Mouse (Mus musculus) kidney, adult 2 months (tissue): ENCODE measurements around the gene Macrod2.

Experiments used
- CTCF ChIP-seq: fragments of 200-500 bp; conservative IDR thresholded peaks from 2 replicates; pipeline ENCODE4 v1.5.1; 2011; ENCODE audit warnings: low read depth, mild to moderate bottlenecking, control low read depth, low read length, moderate library complexity, mixed read lengths; ENCODE audit not compliant: insufficient read depth, insufficient read length
- POLR2A ChIP-seq: fragments of 200-500 bp; IDR thresholded peaks from one replicate; pipeline ENCODE4 v1.6.1; 2011; ENCODE audit warnings: low read depth, low read length, control low read depth

- TF ChIP-seq POLR2A, result no peak
- no peak for TF ChIP-seq CTCF
Observed at GRCm38 (mm10) chr2:140621730-140622337, 226.7 kb downstream of the Macrod2 start.
